Mouse (Mus musculus) cortical plate, adult 2 months (tissue): ENCODE measurements around the gene Ntmt1.
A peak's percentile ranks its signal among the peaks of the same experiment; 100 is the strongest.

Experiments used
- CTCF ChIP-seq: fragments of 200-500 bp; IDR thresholded peaks from 2 replicates; pipeline ENCODE4 v1.5.1; 2011; ENCODE audit warnings: mild to moderate bottlenecking, control low read depth, low read length; ENCODE audit not compliant: insufficient read depth; ENCODE audit errors: extremely low read depth
- POLR2A ChIP-seq: fragments of 200-500 bp; IDR thresholded peaks from 2 replicates; pipeline ENCODE4 v1.6.1; 2011; ENCODE audit warnings: mild to moderate bottlenecking, low read length, control low read depth; ENCODE audit not compliant: insufficient read depth; ENCODE audit errors: extremely low read depth

- TF ChIP-seq CTCF (peak; percentile 40), POLR2A (no peak)
Measured at GRCm38 (mm10) chr2:30829315-30829714, 21.7 kb downstream of the Ntmt1 start.
